Mouse (Mus musculus) cerebellum, adult 18-20 months (tissue): ENCODE results near the gene Gm20388.
A peak's percentile ranks its signal among the peaks of the same experiment; 100 is the strongest.
"Not testable (repeated sequence)": the region's sequence is repeated elsewhere in the genome, so short reads cannot be mapped to it uniquely, and the experiment has no call there.

Experiments used
- DNase-seq, 2 experiments: peaks; one replicate each; pipeline ENCODE4 v3.0.0; 2021

The Gm20388 gene

GRCm38 (mm10) chr8:123211876-123212275 lies 3301.2 kb downstream of the Gm20388 start:
- no peak for DNase-seq

DNA sequence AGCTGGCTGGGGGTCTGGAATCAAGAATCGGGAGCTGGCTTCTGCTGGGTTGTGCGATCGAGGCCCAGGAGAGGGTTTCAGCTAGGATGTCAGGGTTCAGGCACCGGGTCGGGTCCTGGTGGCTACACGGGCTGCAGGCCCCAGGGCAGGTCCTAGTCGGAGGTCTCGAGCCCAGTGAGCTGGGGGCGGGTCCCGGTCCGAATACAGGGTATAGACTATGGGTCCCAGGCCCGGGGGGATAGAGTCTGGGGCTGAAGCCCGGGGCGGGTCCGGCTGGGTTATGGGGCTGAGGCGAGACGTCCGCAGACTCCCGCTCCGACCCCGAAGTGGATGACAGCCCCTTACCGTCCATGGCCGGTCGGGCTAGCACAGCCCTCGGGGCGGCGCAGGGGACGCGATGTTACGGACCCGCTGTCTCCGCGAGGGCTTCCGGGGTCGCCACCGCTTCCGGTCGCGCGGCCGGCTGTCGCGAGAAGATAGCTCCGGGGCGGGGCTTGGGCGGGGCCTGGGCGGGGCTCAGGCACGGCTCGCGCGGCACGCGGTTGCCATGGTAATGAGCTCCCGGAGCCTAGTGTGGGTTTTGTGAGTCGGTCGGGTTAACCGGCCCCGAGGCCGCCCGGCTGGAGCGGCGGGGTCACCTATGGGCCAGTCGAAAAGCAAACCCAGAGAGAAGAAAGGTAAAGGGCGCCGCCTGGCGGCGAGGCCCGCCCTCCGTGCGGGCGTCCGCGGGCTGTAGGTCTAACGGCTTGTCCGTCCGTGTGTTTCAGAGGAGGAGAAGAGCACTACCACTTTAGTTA lies 3301.9 kb downstream of the Gm20388 start, which contains the start of the genes Chmp1a and Spata33:
Gene Chmp1a (minus strand): TSS at position 443 of the 797 bp plus-strand sequence.
Gene Spata33 (plus strand): TSS at position 512 of the 797 bp plus-strand sequence.
- DNase-seq = peak; percentile 85 to 88

- DNase-seq = no peak
These were observed 3302.6 kb downstream of the Gm20388 start for GRCm38 (mm10) chr8:123213118-123213772.

GRCm38 (mm10) chr8:123215430-123215829 lies 3304.8 kb downstream of the Gm20388 start:
- DNase-seq = no peak

DNA sequence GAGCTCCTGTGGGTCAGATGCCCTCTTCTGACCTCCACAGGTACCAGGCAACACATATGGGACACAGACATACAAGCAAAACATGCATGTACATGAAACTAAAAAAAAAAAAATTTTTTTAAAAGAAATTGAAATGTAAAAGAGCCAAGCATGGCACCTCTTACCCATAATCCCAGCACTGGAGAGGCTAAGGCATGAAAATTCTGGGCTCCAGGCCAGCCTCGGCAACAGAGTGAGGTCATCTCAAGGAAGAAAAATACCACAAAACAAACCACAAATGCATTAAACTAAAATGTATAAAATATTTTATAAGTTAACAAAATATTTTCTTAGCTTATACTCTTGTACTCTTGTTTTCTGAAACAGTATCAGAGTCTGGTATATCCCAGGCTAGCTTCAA lies 3310.3 kb downstream of the Gm20388 start:
- no peak for DNase-seq

DNA sequence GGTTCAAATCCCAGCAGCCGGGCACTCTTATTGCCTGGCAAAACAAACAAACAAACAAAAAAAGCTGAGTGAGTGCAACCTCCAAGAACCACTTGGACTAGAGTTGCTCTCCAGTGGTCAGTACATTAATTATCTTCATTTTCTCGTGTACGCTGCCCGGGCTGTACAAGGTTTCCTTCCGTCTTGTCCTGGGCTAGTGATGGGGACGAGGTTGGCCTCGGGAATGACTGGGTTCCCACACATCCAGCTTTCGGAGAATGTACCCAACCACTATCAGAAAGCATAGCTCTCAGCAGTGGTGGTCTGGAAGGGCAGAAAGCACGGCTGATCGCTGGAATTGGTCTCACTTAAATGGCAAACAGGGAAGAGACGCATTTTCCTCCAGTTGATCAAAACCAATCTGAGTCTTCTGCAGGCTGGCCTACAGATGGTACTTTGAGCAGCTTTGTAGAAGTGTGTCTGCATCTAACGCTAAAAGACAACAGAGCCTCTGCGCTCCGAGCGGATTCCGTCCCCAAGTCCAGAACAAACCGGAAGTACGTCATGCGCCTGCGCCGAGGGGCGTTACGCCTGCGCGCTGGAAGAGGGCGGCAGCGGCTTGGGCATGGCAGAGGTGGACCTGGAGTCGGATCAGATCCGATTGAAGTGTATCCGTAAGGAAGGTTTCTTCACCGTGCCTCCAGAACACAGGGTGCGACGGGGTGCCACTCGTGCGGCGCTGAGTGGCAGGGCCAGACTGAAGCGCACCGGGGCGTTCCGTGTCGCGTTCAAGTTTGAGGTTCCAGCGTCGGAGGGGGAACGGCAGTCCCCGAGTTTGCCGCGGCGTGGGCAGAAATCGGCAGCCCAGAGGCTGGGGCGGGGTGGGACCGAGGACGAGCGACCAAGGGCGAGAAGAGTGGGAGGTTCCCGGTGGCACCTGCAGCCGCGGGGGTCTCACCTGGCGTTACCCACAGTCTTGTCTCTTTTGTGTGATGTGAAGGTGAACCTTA lies 3313.9 kb downstream of the Gm20388 start, which contains the start of gene Cdk10:
Gene Cdk10 (plus strand): TSS at position 565 of the 989 bp plus-strand sequence.
- peak; percentile 95 to 97 for DNase-seq

DNA sequence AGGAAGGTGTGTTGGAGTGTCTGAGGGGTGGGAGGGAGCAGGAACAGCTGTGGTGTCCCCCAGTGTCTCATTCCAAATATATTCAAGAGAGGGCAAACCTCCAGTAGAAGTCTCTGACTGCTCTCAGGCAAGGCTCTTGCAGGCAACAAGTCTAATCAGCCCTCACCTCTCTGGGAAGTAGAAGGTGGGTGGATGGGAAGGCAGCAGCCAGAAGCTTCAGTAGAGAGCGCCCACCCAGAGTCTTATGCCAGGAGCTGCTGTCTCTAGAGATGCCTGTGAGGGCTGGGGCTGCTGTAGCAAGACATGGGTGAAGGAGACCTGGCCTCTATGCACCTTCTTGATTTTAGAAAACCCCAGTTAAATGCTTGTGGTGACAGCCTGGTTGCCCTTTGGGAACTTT lies 3317.8 kb downstream of the Gm20388 start:
- DNase-seq = no peak

DNA sequence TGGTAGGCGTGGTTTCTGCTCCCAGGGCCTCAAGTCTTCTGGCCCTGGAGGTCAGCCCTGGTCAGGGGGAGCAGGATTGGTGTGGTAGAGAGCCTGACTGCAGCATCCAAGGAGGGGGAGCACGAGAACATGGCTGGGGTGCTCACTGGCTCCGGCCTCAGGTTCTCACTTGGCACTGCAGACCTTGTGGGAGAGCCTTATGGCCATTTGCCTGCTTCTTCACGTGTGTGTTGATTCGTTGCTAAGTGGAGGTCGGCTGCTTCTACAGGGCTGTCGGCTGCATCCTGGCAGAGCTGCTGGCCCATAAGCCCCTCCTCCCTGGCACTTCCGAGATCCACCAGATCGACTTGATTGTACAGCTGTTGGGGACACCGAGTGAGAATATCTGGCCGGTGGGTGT lies 3319.7 kb downstream of the Gm20388 start:
- DNase-seq = not testable (repeated sequence)

- DNase-seq = no peak
These were observed 3321.1 kb downstream of the Gm20388 start for GRCm38 (mm10) chr8:123231742-123232141.

DNA sequence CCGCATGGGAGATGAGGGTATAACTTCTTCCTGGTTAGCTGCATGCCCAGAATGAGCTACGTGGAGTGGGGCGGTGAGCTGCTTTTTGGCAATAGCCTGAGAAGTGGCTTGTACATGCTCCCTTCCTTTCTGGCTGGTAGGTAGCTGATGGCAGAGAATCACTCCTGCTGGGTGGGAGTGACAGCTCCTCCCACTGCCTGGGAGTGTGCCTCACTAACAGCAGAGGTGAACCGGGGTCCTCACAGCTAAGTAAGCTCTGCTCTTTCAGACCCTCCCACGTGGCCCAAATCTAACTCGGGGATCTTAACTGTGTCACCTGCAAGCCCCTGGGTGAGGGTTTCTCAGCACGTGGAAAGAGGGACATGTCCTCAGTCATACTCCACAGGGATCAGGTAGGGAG lies 3321.9 kb downstream of the Gm20388 start:
- no peak for DNase-seq

GRCm38 (mm10) chr8:123233300-123233699 lies 3322.7 kb downstream of the Gm20388 start:
- DNase-seq = no peak

- DNase-seq = peak in 1 of 2 experiments; percentile 31
These were observed 3323.1 kb downstream of the Gm20388 start for GRCm38 (mm10) chr8:123233760-123234159.

- peak; percentile 57 to 66 for DNase-seq
These were observed 3324.4 kb downstream of the Gm20388 start for GRCm38 (mm10) chr8:123234918-123235519.

DNA sequence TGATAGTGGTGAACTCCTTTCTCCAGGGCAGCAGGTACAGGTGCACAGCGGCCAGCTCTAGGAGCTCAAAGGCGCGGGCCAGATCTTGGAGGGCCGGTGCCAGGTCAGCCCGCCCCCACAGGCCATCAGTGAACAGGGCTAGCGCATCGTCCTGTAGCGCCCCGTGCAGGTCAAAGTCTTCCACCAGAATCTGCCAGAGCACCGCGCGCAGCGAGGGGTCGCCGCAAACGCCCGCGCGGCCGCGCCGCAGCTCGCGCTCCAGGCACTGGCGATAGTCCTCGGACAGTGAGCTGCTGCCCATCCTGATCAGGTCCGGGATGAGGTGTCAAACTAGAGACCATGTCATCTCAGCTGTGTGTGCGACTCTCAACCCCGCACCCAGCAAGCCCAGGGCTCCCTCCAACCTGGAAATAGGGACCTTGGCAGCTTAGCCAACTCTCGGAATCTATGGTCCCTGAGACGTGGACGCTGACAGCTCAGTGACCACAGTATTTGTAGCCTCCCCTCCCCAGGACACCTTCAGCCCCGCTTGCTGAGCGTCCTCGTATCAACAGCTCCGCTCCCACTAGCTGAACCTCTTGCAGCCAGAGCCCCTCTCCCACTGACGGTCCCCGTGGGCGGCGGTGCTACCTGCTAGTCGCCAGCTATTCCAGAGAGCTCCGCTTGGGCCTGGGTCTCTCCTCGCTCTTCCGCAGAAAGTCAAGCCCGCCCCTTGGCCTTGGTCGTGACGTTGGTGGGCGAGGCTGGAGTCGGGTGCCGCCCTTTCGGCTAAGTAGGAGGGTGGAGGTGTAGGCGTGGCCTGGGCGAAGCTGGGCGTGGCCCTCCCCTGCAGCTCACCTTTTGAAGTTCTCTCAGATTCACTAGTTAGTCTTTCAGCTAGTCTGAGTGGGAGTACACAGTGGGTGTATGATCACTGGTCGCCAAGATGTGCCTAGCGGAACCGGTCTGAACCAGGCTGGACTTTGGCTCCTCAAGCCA lies 3325.2 kb downstream of the Gm20388 start, which contains the start of gene Spata2l:
Gene Spata2l (minus strand): TSS at position 714 of the 978 bp plus-strand sequence.
- peak; percentile 86 to 91 for DNase-seq

- no peak for DNase-seq
These were observed 3328.8 kb downstream of the Gm20388 start for GRCm38 (mm10) chr8:123239398-123239797.

GRCm38 (mm10) chr8:123242107-123242923 lies 3331.7 kb downstream of the Gm20388 start:
- DNase-seq = no peak

GRCm38 (mm10) chr8:123243053-123243452 lies 3332.4 kb downstream of the Gm20388 start:
- DNase-seq = no peak

DNA sequence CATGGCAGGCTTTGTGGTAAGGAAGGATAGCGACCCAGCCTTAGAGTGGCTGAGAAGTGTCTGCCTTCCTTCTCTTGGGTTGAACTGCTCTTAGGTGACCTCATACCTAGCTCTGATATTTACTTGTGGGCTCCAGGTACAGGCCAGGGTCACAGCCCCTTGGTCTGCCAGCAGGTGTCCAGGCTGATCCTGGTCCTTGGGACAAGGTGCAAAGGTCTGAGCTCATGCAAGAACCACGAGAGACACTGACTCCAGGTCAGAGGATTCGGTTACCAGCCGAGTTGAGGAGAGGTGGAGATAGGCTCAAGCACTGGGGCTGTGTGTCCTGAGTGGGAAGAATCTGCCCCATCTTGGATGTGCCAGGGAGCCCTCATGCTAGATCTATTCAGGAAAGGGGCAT lies 3333.7 kb downstream of the Gm20388 start:
- no peak for DNase-seq

DNA sequence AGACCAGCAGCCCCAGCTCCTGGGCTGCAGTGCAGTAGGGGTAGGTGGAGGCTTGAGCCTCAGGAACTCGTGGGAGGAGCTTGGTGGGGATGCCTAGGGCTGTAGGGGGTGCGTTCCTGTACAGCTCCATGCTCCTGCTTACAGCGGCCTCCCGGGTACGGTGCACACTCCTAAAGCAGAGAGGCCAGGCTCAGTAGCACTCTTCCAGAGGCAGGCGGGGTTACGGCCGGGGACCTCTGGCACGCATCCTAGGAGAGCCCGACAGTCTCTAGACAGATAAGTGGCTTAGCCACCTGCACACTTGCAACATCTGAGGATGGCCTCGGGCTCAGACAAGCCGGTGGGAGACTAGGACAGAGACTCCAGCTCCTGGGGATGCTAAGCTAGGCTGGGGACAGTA lies 3334.9 kb downstream of the Gm20388 start:
- DNase-seq = no peak

- DNase-seq = no peak
These were observed 3337.1 kb downstream of the Gm20388 start for GRCm38 (mm10) chr8:123247748-123248147.
